Mouse (Mus musculus): Measurements from ENCODE around the gene Pcnx3. TPM values are rescaled to one million over a fixed set of nuclear protein-coding genes. Genes with fewer than 3 reads are reported as not detected.

Gene Pcnx3
- polyA plus RNA-seq, 1 experiment from 2014 or later = 35.2 TPM

GRCm38 (mm10) chr19:5636036-5636570, 52.6 kb downstream of the Pcnx3 start:
- Histone ChIP-seq H3K4me1 (ENCODE audit: insufficient read depth) (peaks cover 12% of the 10 kb centered on the region), H3K27ac (ENCODE audit: low read depth) (no peak overlapping the region), H3K9me3 (ENCODE audit: low read depth, low read length) (no peaks in the 10 kb centered on the region), H3K9ac (no peak overlapping the region), H3K4me3 (ENCODE audit: low read depth, low read length) (peak overlapping the region; percentile 78; the same call in 1 of the 2 replicates), H3K36me3 (ENCODE audit: insufficient read depth) (peaks cover 26% of the 10 kb centered on the region), H3K4me2 (peak overlapping the region; percentile 94), H3K27me3 (ENCODE audit: insufficient read depth, low read length) (no peaks in the 10 kb centered on the region)
- WGBS = 76% methylated on average over 7 of the region's 7 CpGs
- ATAC-seq (ENCODE audit: insufficient read depth) (no peak), DNase-seq (no peak)
- no peak for TF ChIP-seq CTCF (IDR thresholded peaks at IDR 0.05; ENCODE audit: low read depth)

- Histone ChIP-seq H3K4me3 (ENCODE audit: low read depth, low read length) (no peak overlapping the region), H3K4me1 (ENCODE audit: insufficient read depth) (peaks cover 5% of the 10 kb centered on the region), H3K27me3 (ENCODE audit: insufficient read depth, low read length) (no peaks in the 10 kb centered on the region), H3K4me2 (no peak overlapping the region), H3K36me3 (ENCODE audit: insufficient read depth) (no peaks in the 10 kb centered on the region), H3K9me3 (ENCODE audit: low read depth, low read length) (no peaks in the 10 kb centered on the region), H3K27ac (ENCODE audit: low read depth) (no peak overlapping the region), H3K9ac (no peak overlapping the region)
- TF ChIP-seq CTCF (IDR thresholded peaks at IDR 0.05; ENCODE audit: low read depth) = no peak
- DNase-seq = no peak
- no peak for ATAC-seq (ENCODE audit: insufficient read depth)
- 72% methylated on average over 9 of the region's 9 CpGs for WGBS
These were observed 56.6 kb downstream of the Pcnx3 start for GRCm38 (mm10) chr19:5632120-5632519.

- Histone ChIP-seq H3K9me3 (ENCODE audit: low read depth, low read length) (no peaks in the 10 kb centered on the region), H3K27ac (ENCODE audit: low read depth) (no peak overlapping the region)
These were observed 58.8 kb downstream of the Pcnx3 start for GRCm38 (mm10) chr19:5629907-5630306.

GRCm38 (mm10) chr19:5625311-5625710, 63.4 kb downstream of the Pcnx3 start:
- ATAC-seq (ENCODE audit: insufficient read depth) = no peak
- Histone ChIP-seq H3K9ac (no peak overlapping the region), H3K9me3 (ENCODE audit: low read depth, low read length) (no peaks in the 10 kb centered on the region), H3K27me3 (ENCODE audit: insufficient read depth, low read length) (no peaks in the 10 kb centered on the region), H3K4me1 (ENCODE audit: insufficient read depth) (no peaks in the 10 kb centered on the region), H3K27ac (ENCODE audit: low read depth) (no peak overlapping the region), H3K4me2 (no peak overlapping the region), H3K4me3 (ENCODE audit: low read depth, low read length) (no peak overlapping the region), H3K36me3 (ENCODE audit: insufficient read depth) (no peaks in the 10 kb centered on the region)
- TF ChIP-seq CTCF (IDR thresholded peaks at IDR 0.05; ENCODE audit: low read depth) = no peak
- DNase-seq = no peak
- 83% methylated on average over 8 of the region's 8 CpGs for WGBS

More at GRCm38 (mm10) chr19:5629907-5630306, 58.8 kb downstream of the Pcnx3 start:
- Histone ChIP-seq H3K4me2 (no peak overlapping the region), H3K4me1 (ENCODE audit: insufficient read depth) (no peaks in the 10 kb centered on the region), H3K9ac (no peak overlapping the region), H3K4me3 (ENCODE audit: low read depth, low read length) (no peak overlapping the region), H3K27me3 (ENCODE audit: insufficient read depth, low read length) (no peaks in the 10 kb centered on the region), H3K36me3 (ENCODE audit: insufficient read depth) (no peaks in the 10 kb centered on the region)
- TF ChIP-seq CTCF (IDR thresholded peaks at IDR 0.05; ENCODE audit: low read depth) = no peak
- ATAC-seq (ENCODE audit: insufficient read depth) (no peak), DNase-seq (no peak)

- H3K4me3 ChIP-seq (ENCODE audit: low read depth, low read length) = no peak overlapping the region
- no peaks in the 10 kb centered on the region for H3K36me3 ChIP-seq (ENCODE audit: insufficient read depth)
- no peaks in the 10 kb centered on the region for H3K4me1 ChIP-seq (ENCODE audit: insufficient read depth)
- H3K9me3 ChIP-seq (ENCODE audit: low read depth, low read length) = no peaks in the 10 kb centered on the region
- TF ChIP-seq CTCF (IDR thresholded peaks at IDR 0.05; ENCODE audit: low read depth) = no peak
- 66% methylated on average over 5 of the region's 5 CpGs for WGBS
- ATAC-seq (ENCODE audit: insufficient read depth) = no peak
- H3K27me3 ChIP-seq (ENCODE audit: insufficient read depth, low read length) = no peaks in the 10 kb centered on the region
- H3K9ac ChIP-seq = no peak overlapping the region
- no peak overlapping the region for H3K27ac ChIP-seq (ENCODE audit: low read depth)
- DNase-seq = no peak
- H3K4me2 ChIP-seq = no peak overlapping the region
These were observed 66.8 kb downstream of the Pcnx3 start for GRCm38 (mm10) chr19:5621884-5622283.

- H3K4me2 ChIP-seq = no peak overlapping the region
- 82% methylated on average over 4 of the region's 4 CpGs for WGBS
- no peaks in the 10 kb centered on the region for H3K4me1 ChIP-seq (ENCODE audit: insufficient read depth)
- ATAC-seq (ENCODE audit: insufficient read depth) (no peak), DNase-seq (no peak)
- TF ChIP-seq CTCF (IDR thresholded peaks at IDR 0.05; ENCODE audit: low read depth) = no peak
- no peak overlapping the region for H3K9ac ChIP-seq
- H3K9me3 ChIP-seq (ENCODE audit: low read depth, low read length) = no peaks in the 10 kb centered on the region
- H3K27ac ChIP-seq (ENCODE audit: low read depth) = no peak overlapping the region
- no peaks in the 10 kb centered on the region for H3K27me3 ChIP-seq (ENCODE audit: insufficient read depth, low read length)
- no peak overlapping the region for H3K4me3 ChIP-seq (ENCODE audit: low read depth, low read length)
- no peaks in the 10 kb centered on the region for H3K36me3 ChIP-seq (ENCODE audit: insufficient read depth)
These were observed 68.7 kb downstream of the Pcnx3 start for GRCm38 (mm10) chr19:5620007-5620406.

GRCm38 (mm10) chr19:5614953-5615352, 73.8 kb downstream of the Pcnx3 start:
- H3K27ac ChIP-seq (ENCODE audit: low read depth) = no peak overlapping the region
- DNase-seq (peak; percentile 74), ATAC-seq (ENCODE audit: insufficient read depth) (0 out of 2 replicates have a peak, but pooled peaks have one; percentile 12)
- no peaks in the 10 kb centered on the region for H3K27me3 ChIP-seq (ENCODE audit: insufficient read depth, low read length)
- TF ChIP-seq CTCF (IDR thresholded peaks at IDR 0.05; ENCODE audit: low read depth) = no peak
- H3K4me1 ChIP-seq (ENCODE audit: insufficient read depth) = no peaks in the 10 kb centered on the region
- no peak overlapping the region for H3K9ac ChIP-seq
- H3K4me3 ChIP-seq (ENCODE audit: low read depth, low read length) = no peak overlapping the region
- no peak overlapping the region for H3K4me2 ChIP-seq
- H3K36me3 ChIP-seq (ENCODE audit: insufficient read depth) = no peaks in the 10 kb centered on the region
- 42% methylated on average over 2 of the region's 2 CpGs for WGBS
- no peaks in the 10 kb centered on the region for H3K9me3 ChIP-seq (ENCODE audit: low read depth, low read length)

Small RNAs within 50 kb of the gene (microRNA-seq; reads per million reads assigned to microRNA genes)
- gene Mir6987 (ENCODE audit: borderline number of aligned reads) = not detected

Other genes starting within 250 kb of the Pcnx3 start
- gene Fosl1, start 241.4 kb downstream of the Pcnx3 start, polyA plus RNA-seq (2014; fragmentation: Nextera tagmentation; extraction: Ambion mirVana) = not detected in 2 replicates
- gene Ccdc85b, start 231.0 kb downstream of the Pcnx3 start, polyA plus RNA-seq (2014; fragmentation: Nextera tagmentation; extraction: Ambion mirVana) = 9.0 and 10.0 TPM in 2 replicates
- gene Fibp, start 228.3 kb downstream of the Pcnx3 start, polyA plus RNA-seq (2014; fragmentation: Nextera tagmentation; extraction: Ambion mirVana) = 101 and 104 TPM in 2 replicates
- gene Ctsw, start 220.4 kb downstream of the Pcnx3 start, polyA plus RNA-seq (2014; fragmentation: Nextera tagmentation; extraction: Ambion mirVana) = 1.0 and 1.8 TPM in 2 replicates
- gene Efemp2, start 215.0 kb downstream of the Pcnx3 start, polyA plus RNA-seq (2014; fragmentation: Nextera tagmentation; extraction: Ambion mirVana) = 178 and 192 TPM in 2 replicates
- 39.8 and 42.6 TPM in 2 replicates for gene Mus81, start 200.5 kb downstream of the Pcnx3 start, polyA plus RNA-seq (2014; fragmentation: Nextera tagmentation; extraction: Ambion mirVana)
- 3,236 and 3,318 TPM in 2 replicates for gene Cfl1, start 198.5 kb downstream of the Pcnx3 start, polyA plus RNA-seq (2014; fragmentation: Nextera tagmentation; extraction: Ambion mirVana)
- 0.18 TPM in 1 of 2 replicates, not detected in the other for gene 1700020D05Rik, start 185.1 kb downstream of the Pcnx3 start, polyA plus RNA-seq (2014; fragmentation: Nextera tagmentation; extraction: Ambion mirVana)
- 6.0 and 6.7 TPM in 2 replicates for gene Snx32, start 178.4 kb downstream of the Pcnx3 start, polyA plus RNA-seq (2014; fragmentation: Nextera tagmentation; extraction: Ambion mirVana)
- gene Ovol1, start 128.3 kb downstream of the Pcnx3 start, polyA plus RNA-seq (2014; fragmentation: Nextera tagmentation; extraction: Ambion mirVana) = 0.89 and 1.0 TPM in 2 replicates
- 3.7 and 4.2 TPM in 2 replicates for gene Ap5b1, start 120.9 kb downstream of the Pcnx3 start, polyA plus RNA-seq (2014; fragmentation: Nextera tagmentation; extraction: Ambion mirVana)
- 138 and 145 TPM in 2 replicates for gene Rnaseh2c, start 87.0 kb downstream of the Pcnx3 start, polyA plus RNA-seq (2014; fragmentation: Nextera tagmentation; extraction: Ambion mirVana)
- gene Kat5, start 78.7 kb downstream of the Pcnx3 start, polyA plus RNA-seq (2014; fragmentation: Nextera tagmentation; extraction: Ambion mirVana) = 25.5 and 33.4 TPM in 2 replicates
- 52.3 and 54.2 TPM in 2 replicates for gene Rela, start 51.4 kb downstream of the Pcnx3 start, polyA plus RNA-seq (2014; fragmentation: Nextera tagmentation; extraction: Ambion mirVana)
- gene Sipa1, start 25.2 kb downstream of the Pcnx3 start, polyA plus RNA-seq (2014; fragmentation: Nextera tagmentation; extraction: Ambion mirVana) = 40.4 and 49.3 TPM in 2 replicates
- 36.6 TPM in 2 replicates for gene Map3k11, start 166 bp downstream of the Pcnx3 start, polyA plus RNA-seq (2014; fragmentation: Nextera tagmentation; extraction: Ambion mirVana)
- 0.32 and 0.47 TPM in 2 replicates for gene Kcnk7, start 15.5 kb upstream of the Pcnx3 start, polyA plus RNA-seq (2014; fragmentation: Nextera tagmentation; extraction: Ambion mirVana)
- 15.5 and 17.4 TPM in 2 replicates for gene Ehbp1l1, start 37.4 kb upstream of the Pcnx3 start, polyA plus RNA-seq (2014; fragmentation: Nextera tagmentation; extraction: Ambion mirVana)
- 108 and 116 TPM in 2 replicates for gene Fam89b, start 40.7 kb upstream of the Pcnx3 start, polyA plus RNA-seq (2014; fragmentation: Nextera tagmentation; extraction: Ambion mirVana)
- 51.8 and 55.9 TPM in 2 replicates for gene Ltbp3, start 52.0 kb upstream of the Pcnx3 start, polyA plus RNA-seq (2014; fragmentation: Nextera tagmentation; extraction: Ambion mirVana)
- 74.8 and 84.5 TPM in 2 replicates for gene Scyl1, start 82.5 kb upstream of the Pcnx3 start, polyA plus RNA-seq (2014; fragmentation: Nextera tagmentation; extraction: Ambion mirVana)
- 37.9 and 42.2 TPM in 2 replicates for gene Frmd8, start 186.4 kb upstream of the Pcnx3 start, polyA plus RNA-seq (2014; fragmentation: Nextera tagmentation; extraction: Ambion mirVana)
- 2.4 TPM in 2 replicates for gene Slc25a45, start 188.9 kb upstream of the Pcnx3 start, polyA plus RNA-seq (2014; fragmentation: Nextera tagmentation; extraction: Ambion mirVana)
- gene Tigd3, start 205.2 kb upstream of the Pcnx3 start, polyA plus RNA-seq (2014; fragmentation: Nextera tagmentation; extraction: Ambion mirVana) = 2.7 and 3.8 TPM in 2 replicates
- 147 and 162 TPM in 2 replicates for gene Dpf2, start 224.1 kb upstream of the Pcnx3 start, polyA plus RNA-seq (2014; fragmentation: Nextera tagmentation; extraction: Ambion mirVana)
- 9.8 and 9.9 TPM in 2 replicates for gene Cdc42ep2, start 235.9 kb upstream of the Pcnx3 start, polyA plus RNA-seq (2014; fragmentation: Nextera tagmentation; extraction: Ambion mirVana)